Mouse (Mus musculus): ENCODE data around the gene Zswim1.

Zswim1 gene

DNA sequence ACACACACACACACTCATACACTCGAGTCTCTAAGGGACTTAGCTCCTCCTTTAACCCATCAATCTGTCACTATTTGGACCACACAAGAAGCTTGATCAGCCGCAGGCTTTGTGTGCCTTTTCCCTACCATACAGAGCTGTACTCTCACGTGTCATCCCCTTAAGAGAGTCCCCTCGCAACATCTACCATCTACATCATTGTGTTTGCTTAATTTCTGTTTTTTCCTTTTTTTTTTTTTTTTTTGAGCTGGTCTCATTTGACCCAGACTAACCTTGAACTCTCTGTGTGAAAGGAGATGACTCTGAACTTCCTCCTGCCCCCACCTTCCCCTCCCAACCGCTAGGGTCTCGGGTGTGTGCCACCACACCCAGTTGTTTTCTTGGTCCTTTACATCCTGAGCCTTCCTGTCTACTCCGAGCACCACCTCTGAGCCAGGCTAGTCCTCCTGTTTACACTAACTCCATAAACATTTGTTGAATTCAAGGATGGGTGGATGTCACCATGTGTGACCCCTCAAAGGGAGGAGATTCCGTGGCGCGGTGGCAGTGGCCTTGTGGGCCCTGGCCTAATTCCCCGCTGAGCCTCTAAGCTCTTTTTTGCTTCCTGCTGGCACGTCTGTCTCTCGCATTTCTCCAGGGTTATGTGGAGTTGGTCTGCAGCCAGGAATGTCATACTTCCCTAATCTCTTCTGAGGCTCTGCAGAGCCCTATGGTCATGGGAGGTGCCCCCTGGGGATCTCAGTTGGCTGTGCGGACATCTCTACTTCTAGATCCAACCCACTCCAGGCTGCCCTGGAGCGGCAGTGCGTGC is 44.5 kb downstream of the Zswim1 start:
- no peak; the same call in 1 of the 2 replicates for TF ChIP-seq GATA4 (IDR thresholded peaks at IDR 0.05; ENCODE audit: insufficient replicate concordance, low read length)

DNA sequence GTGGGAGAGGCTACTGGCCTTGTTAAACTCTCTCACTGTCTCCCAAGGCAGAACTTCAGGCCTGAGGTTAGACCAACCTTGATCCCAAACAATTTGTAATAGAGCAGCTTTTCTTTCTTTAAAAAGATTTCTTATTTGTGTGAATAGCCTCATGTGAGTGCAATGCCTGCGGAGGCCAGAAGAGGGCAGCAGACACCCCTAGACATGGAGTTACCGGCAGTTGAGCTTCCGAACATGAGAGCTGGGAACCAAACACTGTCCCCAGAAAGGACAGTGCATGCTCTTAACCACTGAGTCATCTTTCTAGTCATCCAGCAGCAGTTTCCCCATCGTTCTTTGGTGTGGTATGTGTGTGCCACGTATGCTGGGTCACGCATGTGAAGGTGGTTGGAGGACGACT is 45.1 kb downstream of the Zswim1 start:
- no peak for TF ChIP-seq GATA4 (IDR thresholded peaks at IDR 0.05; ENCODE audit: insufficient replicate concordance, low read length)

DNA sequence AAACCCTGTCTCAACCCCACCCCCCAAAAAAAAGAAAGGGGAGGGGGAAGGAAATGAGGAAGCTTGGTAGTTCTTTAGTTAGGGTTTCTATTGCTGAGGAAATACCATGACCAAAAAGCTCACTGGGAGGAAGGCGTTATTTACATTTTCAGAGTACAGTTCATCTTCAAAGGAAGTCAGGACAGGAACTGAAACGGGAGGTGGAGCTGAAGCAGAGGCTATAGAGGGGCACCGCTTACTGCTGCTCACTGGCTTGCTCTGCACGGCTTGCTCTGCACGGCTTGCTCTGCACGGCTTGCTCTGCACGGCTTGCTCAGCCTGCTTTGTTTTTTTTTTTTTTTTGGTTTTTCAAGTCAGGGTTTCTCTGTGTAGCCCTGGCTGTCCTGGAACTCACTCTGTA is 46.0 kb downstream of the Zswim1 start:
- no peak for TF ChIP-seq GATA4 (IDR thresholded peaks at IDR 0.05; ENCODE audit: insufficient replicate concordance, low read length)

DNA sequence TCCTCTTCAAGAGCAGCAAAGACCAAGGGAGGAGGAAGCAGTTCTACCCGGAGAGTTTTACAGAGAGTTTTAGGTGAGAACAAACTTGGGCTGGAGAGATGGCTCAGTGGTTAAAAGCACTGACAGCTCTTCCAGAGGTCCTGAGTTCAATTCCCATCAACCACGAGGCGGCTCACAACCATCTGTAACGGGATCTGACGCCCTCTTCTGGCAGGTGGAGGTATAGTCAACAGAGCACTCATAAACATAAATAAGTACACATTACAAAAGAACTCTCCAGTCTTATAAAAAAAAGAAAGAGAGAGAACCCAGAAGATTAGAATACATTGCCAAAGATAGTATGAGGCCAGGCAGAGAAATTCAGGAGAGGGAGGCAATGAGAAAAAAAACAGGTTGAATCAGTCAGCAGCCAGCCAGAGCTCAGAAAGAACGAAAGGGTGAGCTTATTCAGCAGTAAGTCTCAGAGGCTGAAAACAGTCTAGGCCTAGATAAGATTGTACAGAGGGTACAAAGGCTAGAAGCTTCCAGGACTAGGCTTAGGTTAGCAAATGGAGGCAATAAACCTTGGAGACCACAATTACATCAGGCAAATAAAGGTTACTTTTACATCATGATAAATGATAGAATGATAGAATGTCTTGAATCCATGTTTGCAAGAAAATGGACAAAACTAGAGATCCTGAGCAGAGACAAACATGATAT is 49.3 kb downstream of the Zswim1 start:
- no peak for TF ChIP-seq GATA4 (IDR thresholded peaks at IDR 0.05; ENCODE audit: insufficient replicate concordance, low read length)

DNA sequence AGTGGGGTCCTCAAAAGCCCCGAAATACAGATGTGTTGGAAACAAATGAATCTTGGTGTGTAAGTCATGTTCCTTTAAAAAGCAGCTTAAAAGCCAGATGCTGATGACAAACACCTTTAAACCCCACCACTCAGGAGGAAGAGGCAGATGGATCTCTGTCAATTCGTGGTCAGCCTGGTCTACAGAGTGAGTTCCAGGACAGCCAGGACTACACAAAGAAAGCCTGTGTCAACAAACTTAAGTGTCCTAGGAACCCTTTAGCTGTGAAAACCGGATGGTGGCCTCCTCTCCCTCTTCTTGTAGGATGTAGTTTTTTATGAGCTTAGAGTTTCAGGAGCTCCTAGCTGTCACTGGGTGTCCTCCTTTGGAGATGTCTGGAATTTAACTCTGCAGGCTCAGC is 51.1 kb downstream of the Zswim1 start:
- no peak for TF ChIP-seq GATA4 (IDR thresholded peaks at IDR 0.05; ENCODE audit: insufficient replicate concordance, low read length)

DNA sequence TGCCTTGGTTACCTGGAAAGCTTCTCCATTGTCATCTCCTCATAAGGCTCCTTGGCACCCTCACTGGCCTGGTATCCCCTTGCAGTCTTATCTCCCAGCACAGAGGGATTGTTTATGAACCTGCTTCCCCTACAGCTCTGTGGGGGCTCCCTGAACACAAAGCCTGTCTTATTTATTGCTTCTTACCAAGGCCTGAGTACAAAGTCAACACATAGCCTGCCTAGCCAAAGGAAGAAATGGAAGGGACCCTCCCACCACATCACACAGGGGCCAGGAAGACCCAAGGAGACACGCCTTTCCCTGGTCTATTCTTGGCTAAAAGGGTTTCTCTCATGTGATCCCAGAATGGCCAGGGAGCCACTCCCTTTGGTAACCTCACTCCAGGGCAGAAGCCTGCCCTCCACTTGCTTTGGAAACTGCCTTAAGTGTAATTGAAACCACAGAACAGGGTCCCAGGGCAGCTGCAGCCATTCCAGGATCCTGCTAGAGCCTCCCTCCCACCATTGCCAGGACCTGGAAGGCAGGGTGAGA is 51.8 kb downstream of the Zswim1 start:
- no peak for TF ChIP-seq GATA4 (IDR thresholded peaks at IDR 0.05; ENCODE audit: insufficient replicate concordance, low read length)

All from liver, adult (tissue).